Mouse (Mus musculus) thymus, adult 18-20 months (tissue): ENCODE results near the gene Dhrs7c.

Experiments used
- DNase-seq, 2 experiments: peaks; one replicate each; pipeline ENCODE4 v3.0.0; 2022; ENCODE audit warnings: mixed read lengths in 2 of 2

The Dhrs7c gene

GRCm38 (mm10) chr11:67845193-67845592 lies 47.2 kb downstream of the Dhrs7c start:
- no peak for DNase-seq

GRCm38 (mm10) chr11:67851770-67852169 lies 53.8 kb downstream of the Dhrs7c start:
- DNase-seq, result no peak

DNA sequence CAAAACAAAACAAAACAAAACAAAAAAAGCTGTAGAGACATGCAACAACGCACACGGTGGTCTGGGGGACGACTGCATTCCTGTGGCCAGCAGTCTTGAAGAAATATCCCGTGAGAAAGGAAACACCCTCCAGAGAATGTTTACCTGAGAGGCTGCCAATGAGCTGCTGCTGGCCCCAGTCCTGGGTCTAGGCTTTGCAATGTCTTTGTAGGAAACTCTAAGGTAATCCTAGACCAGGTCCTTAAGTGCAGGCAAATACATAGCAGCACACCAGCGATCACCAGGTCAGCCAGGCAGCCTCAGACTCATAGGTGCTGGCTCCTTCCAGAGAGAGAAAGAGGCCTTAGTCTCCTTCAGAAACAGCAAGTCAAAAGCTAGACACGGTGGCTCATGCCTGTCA lies 56.0 kb downstream of the Dhrs7c start:
- no peak for DNase-seq

DNA sequence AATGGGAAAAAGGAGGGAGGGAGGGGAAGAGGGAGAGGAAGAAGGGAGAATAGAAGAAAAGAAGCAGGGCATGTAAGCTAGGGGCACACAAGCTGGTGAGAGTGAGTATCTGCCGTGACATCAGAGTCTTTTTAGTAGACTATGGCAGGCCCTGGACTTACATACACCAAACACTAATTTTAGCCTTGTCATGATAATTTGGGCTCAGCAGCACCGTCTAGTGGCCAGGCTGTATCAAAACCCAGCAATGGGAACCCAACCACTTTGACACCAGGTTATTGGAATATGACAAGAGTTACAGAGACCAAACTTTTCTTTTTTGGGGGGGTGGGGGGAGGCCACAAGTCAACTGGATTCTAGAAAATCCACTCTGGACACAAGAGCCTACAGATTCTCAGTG lies 57.0 kb downstream of the Dhrs7c start:
- no peak for DNase-seq

DNA sequence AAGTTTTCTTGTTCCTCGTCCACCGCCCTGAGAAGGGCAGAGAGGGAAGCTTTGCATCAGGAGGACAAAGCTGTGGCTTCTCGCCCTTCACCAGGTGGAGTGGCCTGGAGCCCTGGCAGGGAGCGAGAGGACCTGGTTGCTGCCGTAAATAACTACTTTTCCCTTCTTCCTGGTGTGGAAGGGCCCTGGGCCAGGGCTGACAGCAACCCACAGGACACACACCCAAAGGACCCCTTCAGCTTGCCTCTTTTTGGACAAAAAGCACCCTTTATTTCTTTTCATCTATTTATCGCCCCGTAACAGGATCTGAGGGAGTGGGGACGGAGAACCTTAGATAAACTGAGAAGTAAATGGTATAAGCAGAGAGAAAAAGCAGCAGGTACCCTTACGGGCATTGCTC lies 60.5 kb downstream of the Dhrs7c start:
- no peak for DNase-seq

DNA sequence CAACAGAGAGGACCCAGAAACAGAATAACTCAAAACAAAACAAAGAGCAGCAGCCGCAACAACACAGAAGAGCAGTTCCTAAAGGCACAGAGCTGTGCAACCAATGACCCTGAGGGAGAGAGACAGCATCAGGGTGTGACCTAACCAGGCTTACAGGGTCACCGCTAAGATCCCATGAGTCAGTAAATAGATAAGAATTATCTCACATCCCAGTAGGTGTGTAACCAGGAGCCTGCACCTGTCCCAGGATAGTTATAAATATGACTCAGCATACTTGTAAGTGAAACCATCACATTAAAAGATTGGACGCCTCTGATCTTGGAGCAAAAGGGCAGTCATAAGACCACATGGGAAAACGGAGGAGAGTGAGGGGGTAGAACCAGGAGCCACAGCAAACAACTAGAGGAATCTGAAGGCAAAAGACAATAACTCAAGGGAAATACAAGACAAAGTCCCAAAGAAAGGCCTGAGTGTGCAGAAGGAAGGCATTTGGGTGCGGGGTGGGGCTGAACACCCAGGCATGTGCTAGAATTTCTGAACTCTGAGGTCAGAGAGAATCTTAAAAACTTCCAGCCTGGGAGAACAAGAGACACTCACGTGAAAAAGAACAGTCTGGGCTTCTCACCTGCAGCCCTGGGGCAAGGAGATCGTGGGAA lies 62.9 kb downstream of the Dhrs7c start:
- no peak for DNase-seq

DNA sequence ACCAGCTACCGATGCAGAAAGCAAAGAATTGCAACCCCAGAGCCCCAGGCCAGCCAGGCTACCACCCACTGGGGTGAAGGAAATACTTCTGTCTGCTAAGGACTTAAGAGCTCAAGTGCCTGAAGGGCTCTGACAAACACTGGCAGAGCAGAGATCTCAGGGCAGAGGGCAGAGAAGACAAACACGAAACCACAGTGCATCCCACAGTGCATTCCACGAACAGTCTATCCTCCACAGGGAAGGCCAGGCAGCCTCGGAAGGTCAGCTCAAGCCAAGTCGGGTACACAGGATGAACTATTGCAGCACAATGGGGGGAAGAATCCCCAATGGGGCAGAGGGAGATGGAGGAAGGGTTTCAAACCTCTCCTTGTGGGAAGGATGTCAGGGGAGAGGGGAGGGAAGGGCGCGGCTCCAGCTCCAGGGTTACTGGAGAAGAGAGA lies 63.4 kb downstream of the Dhrs7c start:
- no peak for DNase-seq

GRCm38 (mm10) chr11:67865100-67865499 lies 67.1 kb downstream of the Dhrs7c start:
- no peak for DNase-seq
